Mouse (Mus musculus) right cerebral cortex, postnatal 10 days (tissue): ENCODE results near the gene Gm10643.

ENCODE experiments used
- DNase-seq, 2 experiments: peaks; one replicate each; pipeline ENCODE4 v3.0.0; 2021; ENCODE audit warnings: low spot score in 2 of 2

Gm10643 gene

DNA sequence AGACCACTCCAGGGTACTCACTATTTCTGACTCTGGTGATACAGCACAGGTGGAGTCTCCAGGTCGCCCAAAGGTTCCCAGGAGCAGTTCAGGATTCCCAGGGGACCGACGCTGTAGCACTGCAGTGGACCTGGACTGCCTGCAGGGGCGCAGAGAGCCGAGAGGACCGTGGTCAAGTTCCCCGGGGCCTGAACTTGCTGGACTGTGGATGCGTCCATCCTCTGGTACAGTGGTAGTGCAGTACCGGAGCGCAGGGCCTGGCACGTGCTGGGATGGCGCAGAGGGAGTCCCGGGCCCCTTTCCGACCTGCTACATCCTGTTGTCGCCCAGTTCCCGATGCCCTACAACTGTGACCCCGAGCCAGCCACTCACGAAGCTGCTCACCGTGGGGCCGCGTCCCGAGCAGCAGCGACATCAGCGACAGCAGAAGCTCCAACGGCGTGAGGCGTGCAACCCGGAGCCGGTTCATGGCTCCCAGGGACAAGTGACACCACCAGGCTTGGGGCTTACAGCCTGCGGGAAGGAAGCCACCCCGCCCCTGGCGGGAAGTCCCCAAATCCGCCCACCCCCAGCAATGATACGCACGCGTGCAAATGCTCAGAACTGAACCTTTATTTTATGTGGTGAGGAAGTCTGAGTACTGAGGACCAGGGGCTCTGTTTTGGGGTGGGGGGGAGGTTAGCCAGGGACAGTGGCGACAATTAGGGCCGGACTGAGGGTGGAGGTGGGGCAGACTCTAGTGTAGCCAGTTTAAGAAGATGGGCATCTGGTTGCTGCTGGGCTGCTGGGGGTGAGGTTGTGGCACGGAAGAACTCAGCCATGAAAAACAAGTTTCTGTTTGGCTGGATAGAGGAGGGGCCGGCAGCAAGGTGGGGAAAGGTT is 22.6 kb downstream of the Gm10643 start, which contains the start of gene Il27ra:
Gene Il27ra, minus strand, starts transcription at position 524 of the 882 bp plus-strand sequence.
- peak; percentile 47 to 59 for DNase-seq

DNA sequence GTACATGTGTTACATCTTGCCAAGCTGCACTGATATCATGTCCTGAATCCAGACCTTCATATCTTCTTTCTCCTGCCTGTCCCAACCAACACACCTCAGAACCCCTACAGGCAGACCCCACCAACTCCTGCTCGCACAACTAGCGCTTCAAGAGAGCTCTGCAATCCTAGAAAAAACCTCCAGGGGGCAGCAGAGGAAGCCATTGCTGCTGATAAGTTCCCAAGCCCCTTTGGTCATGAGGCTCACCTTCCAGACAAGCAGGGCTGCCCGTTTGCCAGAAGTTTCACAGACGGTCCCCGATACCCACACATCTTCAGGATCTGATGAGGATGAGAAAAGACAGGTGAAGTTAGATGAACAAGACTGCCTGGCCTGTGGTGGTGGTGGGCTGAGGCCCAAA is 25.9 kb downstream of the Gm10643 start:
- peak; percentile 69 to 81 for DNase-seq

DNA sequence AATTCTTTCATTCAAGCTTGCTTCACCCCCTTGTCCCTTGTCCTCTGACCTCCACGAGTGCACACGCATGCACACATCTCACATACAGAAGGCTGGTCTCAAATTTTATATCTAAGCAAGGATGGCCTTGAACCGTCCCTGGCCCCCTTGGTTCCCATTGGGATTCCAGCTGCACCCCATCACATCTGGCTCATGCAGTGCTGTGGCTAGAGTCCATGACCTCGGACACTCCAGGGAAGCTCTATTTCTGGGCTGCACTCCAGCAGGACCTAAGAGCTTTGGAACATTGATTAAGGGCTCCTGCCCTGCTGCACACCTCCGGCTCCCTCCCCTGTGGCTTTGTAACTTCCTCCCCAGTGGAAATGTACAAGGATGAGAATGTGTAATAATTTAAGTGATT is 26.9 kb downstream of the Gm10643 start:
- DNase-seq = no peak

DNA sequence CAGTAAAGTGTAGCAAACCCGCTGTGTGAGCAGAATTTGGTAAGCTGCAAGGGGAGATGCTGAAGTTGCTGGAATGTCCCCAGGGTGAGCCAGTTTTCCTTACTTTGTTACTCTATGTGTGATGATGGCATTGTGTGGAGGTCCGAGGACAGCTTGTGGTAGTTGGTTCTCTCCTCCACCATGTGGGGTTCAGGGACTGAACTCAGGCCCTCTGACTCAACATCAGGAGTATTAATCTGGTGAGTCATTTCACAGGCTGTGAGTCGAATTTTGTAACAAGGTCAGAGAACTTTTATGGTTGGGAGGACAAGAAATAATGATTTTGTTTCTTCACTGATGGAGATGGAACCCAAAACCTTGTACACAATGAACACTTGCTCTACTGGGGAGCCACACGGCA is 32.2 kb downstream of the Gm10643 start:
- no peak for DNase-seq

DNA sequence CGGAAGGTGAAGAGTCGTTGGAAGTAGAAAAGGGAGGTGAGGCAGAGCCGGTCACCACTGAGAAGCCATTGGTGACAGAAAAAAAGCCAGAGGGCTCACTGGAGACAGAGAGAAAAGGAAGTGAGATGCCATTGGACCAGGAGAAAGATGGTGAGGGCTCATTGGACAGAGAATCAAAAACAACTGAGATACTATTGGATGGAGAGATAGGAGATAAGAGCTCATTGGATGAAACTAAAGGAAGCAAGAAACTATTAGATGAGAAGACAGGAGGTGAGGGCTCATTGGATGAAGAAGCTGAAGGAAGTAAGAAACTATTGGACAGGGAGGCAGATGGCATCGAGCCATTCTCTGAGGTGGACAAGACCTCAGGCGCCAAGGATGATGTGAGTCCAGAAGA is 35.7 kb downstream of the Gm10643 start:
- no peak for DNase-seq

DNA sequence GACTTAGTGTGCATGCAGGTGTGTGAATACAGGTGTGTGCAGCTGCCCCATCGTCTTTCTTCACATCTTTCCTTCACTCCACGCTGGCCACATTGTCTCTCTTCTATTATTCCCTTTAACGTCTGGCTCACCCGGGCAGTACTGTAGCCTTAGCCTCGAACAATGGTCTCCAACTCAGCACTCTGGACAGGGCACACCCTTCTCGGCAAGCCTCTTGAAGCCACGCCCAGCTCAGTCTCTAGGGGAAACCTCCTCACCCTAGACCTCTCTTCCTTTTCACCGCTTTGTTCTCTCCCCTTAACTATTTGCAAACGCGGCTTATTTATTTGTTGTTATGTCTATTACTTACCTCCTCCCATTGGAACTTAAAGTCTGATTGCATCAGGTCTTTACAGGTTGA is 37.5 kb downstream of the Gm10643 start:
- no peak for DNase-seq

DNA sequence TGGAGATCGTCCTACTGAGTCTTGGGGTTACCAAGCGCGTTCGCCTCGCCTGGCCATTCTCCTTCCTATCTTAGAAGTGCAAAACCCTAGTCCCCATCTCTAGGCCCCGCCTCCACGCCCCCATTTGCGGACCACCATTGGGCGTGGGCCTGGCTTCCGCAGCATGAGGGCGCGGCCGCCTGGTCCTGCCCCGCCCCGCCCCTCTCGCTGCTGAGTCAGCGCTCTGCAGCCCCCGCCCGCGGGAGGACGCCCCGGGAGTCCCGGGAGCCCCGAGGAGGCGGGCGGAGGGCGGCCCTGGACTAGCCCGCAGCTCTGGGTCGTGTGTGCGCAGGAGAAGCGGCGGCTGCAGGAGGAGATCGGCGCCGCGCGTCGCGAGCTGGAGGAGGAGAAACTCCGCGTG is 39.1 kb downstream of the Gm10643 start:
- DNase-seq = peak; percentile 70 to 76

DNA sequence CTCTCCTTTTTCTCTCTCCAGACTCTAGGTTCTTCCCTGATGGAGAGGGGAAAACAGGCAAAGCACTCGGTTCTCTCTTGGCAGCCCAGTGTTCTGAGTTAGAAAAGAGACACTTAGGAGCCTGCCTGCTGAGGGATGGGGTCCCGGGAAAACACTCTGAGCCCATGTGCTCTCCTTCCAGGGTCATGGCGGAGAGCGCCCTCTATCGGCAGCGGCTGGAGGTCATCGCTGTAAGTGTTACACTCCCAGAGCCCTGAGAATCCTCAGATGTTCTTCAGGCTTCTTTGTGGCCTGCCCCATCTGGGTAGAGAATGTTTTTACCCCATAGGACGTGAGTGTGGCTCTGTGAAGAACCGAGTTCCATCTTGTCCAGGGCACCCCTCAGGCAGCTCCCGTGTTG is 40.8 kb downstream of the Gm10643 start:
- peak in 1 of 2 experiments; percentile 55 for DNase-seq

DNA sequence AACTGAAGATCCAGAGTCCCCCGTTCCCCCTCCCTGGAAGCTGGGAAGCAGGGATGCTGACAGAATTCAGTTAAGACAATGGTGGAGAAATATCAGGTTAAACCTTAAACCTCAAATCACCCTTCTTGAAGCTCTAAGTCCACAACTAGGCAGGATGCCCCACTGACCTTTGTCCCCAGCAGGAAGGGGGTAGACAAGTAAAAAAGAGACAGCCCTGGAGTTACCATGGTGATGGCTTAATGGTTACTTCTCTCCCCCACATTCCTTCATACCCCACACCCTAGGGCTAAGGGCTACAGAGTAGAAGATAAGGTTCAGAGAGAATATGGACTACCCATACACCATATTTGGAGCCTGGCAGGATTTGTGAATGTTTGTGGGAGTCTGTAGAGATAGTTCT is 41.3 kb downstream of the Gm10643 start:
- no peak for DNase-seq

DNA sequence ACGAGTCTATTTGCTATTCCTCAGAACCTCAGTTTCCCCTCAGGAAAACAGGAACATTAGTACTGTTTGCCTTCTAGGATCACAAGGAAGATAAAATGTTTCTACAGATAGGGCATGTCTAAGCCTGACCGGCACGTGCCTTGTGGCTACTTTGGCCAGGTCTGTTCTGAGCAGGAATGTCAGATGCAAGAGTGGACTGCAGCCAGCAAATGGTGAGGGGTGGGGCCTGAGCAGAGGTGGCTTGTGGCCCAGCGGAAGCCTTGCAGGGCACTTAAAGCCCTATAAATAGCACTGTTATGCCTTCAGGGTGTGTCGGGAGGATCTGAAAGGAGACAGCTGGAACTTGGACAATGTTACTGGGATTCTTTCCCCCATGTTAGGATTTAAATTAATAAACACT is 41.9 kb downstream of the Gm10643 start:
- no peak for DNase-seq

DNA sequence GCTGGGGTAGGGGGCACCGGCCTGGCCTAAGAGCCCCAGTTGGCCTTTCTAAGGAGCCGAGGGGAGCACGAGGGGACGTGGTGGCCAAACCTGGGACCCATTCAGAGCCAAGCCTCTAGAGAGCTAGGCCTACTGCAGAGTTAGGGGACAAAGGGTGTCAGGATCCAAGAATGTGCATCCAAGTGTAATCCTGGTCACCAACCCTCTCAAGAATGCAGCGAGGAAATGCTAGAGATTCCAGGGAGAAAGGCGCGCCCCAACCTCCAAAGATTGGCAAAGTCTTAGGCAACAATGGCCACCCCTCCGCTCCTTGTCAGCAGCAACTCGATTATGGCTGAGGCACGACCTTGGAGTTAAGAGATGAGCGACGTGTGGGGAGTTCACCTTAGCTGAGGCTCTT is 43.4 kb downstream of the Gm10643 start:
- no peak for DNase-seq

DNA sequence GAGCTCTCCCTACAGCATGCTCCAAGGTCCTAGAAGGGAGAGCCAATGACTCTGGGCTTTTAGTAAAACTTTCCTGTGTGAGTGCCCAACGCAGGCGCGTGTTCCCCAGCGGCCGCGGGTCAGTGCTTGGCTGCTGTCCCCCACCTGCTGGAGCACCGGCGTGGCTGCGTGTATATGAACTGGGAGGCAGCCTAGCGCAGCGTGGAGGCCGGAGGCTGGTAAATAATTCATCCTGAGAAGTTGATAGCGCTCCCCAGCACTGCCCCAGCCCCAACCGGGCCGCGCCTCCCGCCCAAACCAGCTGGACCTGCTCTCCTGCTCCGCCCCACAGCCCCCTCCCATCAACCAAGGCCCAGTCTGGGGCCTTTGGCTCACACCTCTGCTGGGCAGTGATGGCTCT is 43.8 kb downstream of the Gm10643 start, which contains the start of gene Palm3:
Gene Palm3, plus strand, starts transcription at position 376 of the 400 bp plus-strand sequence.
- DNase-seq = no peak

DNA sequence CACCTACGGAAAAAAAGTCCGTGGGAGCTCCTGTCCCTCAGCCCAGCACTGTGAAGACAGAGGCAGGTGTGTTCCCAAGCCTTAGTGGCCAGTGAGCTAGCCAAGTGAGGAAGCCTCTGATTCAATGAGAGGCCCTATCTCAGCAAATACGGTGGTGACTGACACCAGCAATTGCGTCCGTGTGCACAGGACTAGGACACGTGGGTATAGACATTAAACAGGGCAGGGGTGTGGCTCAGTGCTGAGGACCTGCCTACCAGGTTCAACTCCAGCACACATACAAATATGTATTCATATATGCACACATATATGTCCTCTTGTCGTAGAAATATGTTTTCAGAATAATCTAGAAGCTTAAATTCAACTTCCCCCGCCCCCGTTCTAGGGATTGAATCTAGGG is 45.2 kb downstream of the Gm10643 start:
- DNase-seq = no peak

DNA sequence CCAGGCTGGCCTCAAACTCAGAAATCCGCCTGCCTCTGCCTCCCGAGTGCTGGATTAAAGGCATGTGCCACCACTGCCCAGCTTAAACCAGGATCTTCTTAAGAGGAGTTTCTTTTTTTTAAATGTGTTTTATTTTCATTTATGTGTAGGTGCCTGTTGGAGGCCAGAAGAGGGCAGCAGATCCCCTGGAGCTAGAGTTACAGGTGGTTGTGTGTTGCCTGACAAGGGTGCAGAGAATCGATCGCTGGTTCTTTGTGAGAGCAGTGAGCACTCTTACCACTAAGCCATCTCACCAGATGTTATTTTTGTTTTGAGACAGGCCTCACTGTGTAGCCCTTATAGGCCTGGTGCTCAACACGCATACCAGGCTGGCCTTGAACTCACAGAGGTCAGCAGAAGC is 49.1 kb downstream of the Gm10643 start:
- no peak for DNase-seq
